Mouse (Mus musculus): ENCODE measurements around the gene Sgms2.

DNA sequence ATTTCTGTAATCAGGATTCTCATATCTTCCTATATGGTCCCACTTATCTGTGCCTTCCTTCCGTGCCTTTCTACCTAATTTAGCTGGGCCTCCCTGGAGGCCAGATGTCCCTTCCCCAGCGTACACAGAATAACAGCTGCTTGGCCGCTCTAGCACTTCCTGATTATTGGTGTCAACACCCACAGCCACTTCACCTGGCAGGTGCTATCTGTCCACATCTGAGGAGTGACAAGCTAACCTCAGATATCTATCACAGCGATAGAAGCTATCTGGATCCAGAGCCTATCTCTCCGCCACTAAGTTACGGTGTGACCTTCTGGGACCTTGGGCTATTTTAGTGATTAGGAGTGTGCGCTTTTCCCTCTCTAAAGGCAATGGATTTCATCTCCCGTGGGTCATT, 127.0 kb downstream of the Sgms2 start:
- no peak for TF ChIP-seq CTCF (IDR thresholded peaks at IDR 0.05)
- no peak for TF ChIP-seq EP300 (IDR thresholded peaks at IDR 0.05; ENCODE audit: insufficient read depth, low read depth, low read length)

All from heart, adult 2 months (tissue).